Mouse (Mus musculus) 3T3-L1 (cell line): ENCODE measurements around the gene Nceh1.

ENCODE experiments used
- DNase-seq: peaks from one replicate; pipeline ENCODE4 v3.0.0-alpha.2; 2015; ENCODE audit warnings: low read depth, low spot score

The Nceh1 gene

DNA sequence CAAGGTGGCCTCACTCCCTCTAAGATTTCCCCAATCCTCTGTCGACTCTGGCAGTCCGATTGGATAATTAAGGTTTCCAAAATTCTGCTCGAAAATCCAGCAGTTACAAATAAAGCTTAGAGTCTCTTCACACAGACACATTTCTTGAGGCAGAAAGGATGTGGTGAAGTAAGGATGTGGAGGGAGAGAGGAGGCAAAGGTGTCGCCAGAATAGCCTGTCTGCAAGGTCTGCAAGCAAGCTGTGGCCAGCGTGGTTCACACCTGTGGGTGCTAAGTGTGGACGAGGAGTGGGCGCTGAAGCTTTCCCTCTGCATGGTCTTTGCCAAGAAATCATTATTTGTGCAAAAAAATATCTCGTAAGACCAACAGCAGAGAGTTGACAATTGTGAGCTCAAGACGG lies 139.8 kb downstream of the Nceh1 start:
- DNase-seq: no peak

DNA sequence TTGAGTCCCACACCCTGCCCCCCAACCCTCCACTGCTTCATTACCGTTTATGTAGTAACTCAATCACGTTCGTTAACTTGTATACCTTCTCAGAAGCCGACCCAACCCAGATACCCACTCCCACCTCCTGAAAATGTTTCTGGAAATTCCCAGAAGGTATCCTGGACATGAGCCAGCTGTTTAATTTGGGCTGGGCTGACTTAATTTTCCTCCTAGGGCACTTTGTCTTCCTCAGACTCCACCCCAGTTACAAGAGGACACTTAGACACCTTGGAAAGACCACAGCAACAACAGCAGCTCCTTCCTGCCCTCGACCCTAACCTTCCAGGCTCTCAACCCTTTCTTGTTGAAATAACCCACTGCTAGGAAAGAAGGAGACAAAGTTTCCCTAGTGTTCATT lies 140.8 kb downstream of the Nceh1 start:
- no peak for DNase-seq

DNA sequence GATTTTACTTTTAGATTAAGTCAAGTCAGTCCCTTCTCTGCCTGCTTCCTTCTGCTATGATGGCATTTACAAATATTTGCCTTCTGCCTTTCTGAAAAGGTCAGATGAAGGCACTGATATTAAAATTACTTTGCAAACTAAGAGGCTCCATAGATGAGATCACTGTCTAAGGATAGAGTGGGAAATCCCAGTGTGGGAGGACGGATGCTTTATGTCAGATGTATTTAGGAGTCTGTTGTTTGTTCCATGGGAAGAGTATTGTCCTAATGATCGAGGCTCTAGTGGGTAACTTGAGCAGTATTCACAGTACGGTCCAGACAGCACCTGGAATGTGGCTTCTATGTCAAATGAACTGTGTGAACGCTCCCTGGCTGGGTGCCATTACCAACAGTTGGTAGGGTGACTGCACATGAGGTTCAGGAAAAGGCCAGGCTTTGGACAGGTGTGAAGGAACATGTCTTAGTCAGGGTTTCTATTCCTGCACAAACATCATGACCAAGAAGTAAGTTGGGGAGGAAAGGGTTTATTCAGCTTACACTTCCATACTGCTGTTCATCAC lies 143.9 kb downstream of the Nceh1 start:
- DNase-seq: no peak

DNA sequence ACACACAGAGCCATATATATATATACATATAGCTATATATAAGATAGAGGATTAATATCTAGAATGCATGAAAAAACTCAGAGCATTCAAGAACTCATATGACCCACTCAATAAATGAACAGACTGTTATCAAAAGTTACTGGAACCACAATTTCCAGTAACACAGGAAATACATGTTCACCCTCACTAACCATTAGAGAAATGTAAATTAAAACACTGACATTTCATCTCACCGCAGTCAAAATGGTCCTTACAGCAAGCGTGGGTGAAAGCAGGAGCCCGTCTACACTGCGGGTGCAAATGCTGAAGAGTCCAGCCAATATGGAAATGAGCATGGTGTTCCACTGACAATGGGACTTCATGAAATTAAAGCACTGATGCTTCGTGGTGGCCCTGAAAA lies 147.9 kb downstream of the Nceh1 start:
- no peak for DNase-seq
